Mouse (Mus musculus): ENCODE results near the gene Ehmt2. TPM values are rescaled to one million over a fixed set of nuclear protein-coding genes. Genes with fewer than 3 reads are reported as not detected.

The Ehmt2 gene
- polyA plus RNA-seq (2015; fragmentation: Illumina TruSeq; extraction: RNeasy Lipid Tissue Mini Kit (QIAGEN cat#74804); ENCODE audit: insufficient read depth, low replicate concordance), result 55.6 TPM

GRCm38 (mm10) chr17:34898160-34898586, at the start of gene Ehmt2, which contains the start of gene C2:
Gene Ehmt2 (plus strand): TSS chr17:34898469.
Gene C2 (minus strand): TSS chr17:34898265.

DNA sequence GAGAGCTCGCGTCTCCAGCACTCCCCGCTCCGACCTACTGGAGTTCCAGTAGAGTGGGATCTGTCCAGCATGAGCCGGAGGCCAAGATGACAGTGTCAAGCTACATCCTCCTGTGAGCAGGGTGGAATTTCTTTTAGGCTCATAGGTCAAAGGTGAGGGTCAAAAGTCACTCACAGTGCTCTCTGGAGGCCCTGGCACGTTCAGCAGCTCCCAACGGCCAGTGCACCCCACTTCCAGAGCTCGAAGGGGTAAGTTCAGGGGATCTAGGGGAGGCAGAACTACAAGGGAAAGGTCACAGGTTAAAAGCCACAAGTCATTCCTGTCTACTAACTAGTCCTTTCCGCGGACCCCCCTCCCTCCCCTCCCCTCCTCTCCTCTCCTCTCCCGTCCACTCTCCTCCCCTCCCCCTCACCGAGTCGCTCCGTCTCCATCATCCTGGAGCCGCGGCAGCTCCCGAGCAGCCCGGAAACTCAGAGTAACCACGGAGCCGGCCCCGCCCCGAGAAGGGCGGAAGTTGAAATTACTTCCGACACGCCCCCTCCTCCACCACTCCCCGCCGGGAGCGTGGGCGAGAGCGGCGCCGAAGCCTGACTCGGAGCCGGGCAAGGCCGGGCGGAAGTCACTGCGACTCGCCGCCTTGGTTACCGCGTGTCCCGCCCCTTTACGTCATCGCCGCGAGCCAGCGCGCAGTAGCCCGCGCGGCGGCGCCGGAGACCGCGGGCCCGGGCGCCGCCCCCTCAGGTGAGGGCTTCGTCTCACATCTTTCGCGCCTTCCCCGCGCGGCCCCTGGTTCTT, 48.4 kb upstream of the Ehmt2 start, which contains the start of the genes Skiv2l and Nelfe:
Gene Skiv2l, minus strand, starts transcription at position 489 of the 795 bp plus-strand sequence.
Gene Nelfe, plus strand, starts transcription at position 670 of the 795 bp plus-strand sequence.

GRCm38 (mm10) chr17:34862416-34863081, 35.7 kb upstream of the Ehmt2 start, which contains the start of gene Cfb:
Gene Cfb (minus strand): TSS chr17:34862518.

GRCm38 (mm10) chr17:34879336-34879879, 18.9 kb upstream of the Ehmt2 start, which contains the start of gene Zbtb12:
Gene Zbtb12 (plus strand): TSS chr17:34879483.

GRCm38 (mm10) chr17:34881683-34882310, 16.5 kb upstream of the Ehmt2 start, which contains the start of gene Gm20547:
Gene Gm20547 (minus strand): TSS chr17:34882042.

GRCm38 (mm10) chr17:34913930-34914665, 15.8 kb downstream of the Ehmt2 start, which contains the start of gene Slc44a4:
Gene Slc44a4 (plus strand): TSS chr17:34914466.

DNA sequence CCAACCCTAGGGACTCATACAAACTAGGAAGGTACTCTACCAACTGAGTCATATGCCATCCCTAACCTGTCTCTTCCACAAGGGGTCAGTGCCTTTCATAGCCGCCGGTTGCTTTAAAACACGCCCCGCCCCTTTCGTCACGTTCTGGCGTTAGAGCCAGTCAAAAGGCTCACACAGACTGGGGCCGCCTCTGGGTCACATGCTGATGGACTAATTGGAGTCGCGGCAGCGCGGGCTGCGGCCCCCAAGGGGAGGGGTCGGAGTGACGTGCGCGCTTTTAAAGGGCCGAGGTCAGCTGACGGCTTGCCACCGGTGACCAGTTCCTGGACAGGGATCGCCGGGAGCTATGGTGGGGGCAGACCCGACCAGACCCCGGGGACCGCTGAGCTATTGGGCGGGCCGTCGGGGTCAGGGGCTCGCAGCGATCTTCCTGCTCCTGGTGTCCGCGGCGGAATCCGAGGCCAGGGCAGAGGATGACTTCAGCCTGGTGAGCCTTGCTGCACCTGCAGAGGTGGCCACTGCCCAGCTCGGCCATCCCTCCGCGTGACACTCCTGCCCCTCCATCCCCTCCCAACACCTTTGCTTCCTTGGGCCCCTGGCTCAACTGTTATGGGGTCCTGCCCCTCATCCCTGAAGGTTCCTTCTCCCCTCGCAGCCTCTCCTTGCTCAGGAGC, 32.9 kb downstream of the Ehmt2 start, which contains the start of gene Neu1:
Gene Neu1, plus strand, starts transcription at position 193 of the 674 bp plus-strand sequence.

DNA sequence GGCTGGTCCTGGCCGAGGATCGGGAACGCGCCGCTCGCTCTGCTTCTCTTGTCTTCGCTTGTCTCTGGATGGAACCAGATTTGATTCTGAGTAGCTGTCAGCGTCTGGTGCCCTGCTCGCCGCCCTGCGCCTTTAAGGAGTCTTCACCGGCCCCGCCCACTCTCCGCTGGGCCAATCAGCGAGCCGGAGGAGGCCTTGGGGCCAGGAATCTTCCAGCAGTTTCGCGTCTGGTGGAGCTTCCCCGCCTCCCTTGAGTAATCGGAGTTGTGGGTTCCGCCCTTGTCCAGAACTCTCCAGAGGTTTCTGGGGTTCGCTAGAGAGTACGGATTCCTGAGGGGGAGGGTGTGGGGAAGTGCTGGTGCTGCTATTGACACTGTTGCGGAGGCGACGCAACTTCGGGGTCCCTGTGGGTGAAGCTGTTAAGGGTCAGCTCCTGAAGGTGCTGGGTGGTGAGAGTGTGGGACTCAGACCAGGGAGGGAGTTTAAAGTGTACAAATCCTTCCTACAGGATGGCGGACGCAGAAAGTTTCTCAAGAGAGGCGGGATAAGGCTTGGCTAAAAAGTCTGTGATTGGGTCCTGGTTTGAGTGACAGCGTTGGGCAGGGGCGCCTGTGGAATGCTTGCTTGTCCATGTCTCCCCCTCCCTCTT, 61.0 kb downstream of the Ehmt2 start, which contains the start of gene Hspa1b:
Gene Hspa1b, minus strand, starts transcription at position 109 of the 649 bp plus-strand sequence.

Other genes starting within 250 kb of the Ehmt2 start
- 5.1 TPM for gene Tnxb, start 227.9 kb upstream of the Ehmt2 start, polyA plus RNA-seq (2015; fragmentation: Illumina TruSeq; extraction: RNeasy Lipid Tissue Mini Kit (QIAGEN cat#74804); ENCODE audit: insufficient read depth, low replicate concordance)
- 87.9 TPM for gene C4b, start 154.6 kb upstream of the Ehmt2 start, polyA plus RNA-seq (2015; fragmentation: Illumina TruSeq; extraction: RNeasy Lipid Tissue Mini Kit (QIAGEN cat#74804); ENCODE audit: insufficient read depth, low replicate concordance)
- 1.4 TPM for gene Cyp21a1, start 93.9 kb upstream of the Ehmt2 start, polyA plus RNA-seq (2015; fragmentation: Illumina TruSeq; extraction: RNeasy Lipid Tissue Mini Kit (QIAGEN cat#74804); ENCODE audit: insufficient read depth, low replicate concordance)
- gene Stk19, start 61.5 kb upstream of the Ehmt2 start, polyA plus RNA-seq (2015; fragmentation: Illumina TruSeq; extraction: RNeasy Lipid Tissue Mini Kit (QIAGEN cat#74804); ENCODE audit: insufficient read depth, low replicate concordance), result 32.1 TPM
- gene Dxo, start 61.5 kb upstream of the Ehmt2 start, polyA plus RNA-seq (2015; fragmentation: Illumina TruSeq; extraction: RNeasy Lipid Tissue Mini Kit (QIAGEN cat#74804); ENCODE audit: insufficient read depth, low replicate concordance), result 22.4 TPM
- 31.3 TPM for gene Skiv2l, start 48.3 kb upstream of the Ehmt2 start, polyA plus RNA-seq (2015; fragmentation: Illumina TruSeq; extraction: RNeasy Lipid Tissue Mini Kit (QIAGEN cat#74804); ENCODE audit: insufficient read depth, low replicate concordance)
- gene Nelfe, start 48.1 kb upstream of the Ehmt2 start, polyA plus RNA-seq (2015; fragmentation: Illumina TruSeq; extraction: RNeasy Lipid Tissue Mini Kit (QIAGEN cat#74804); ENCODE audit: insufficient read depth, low replicate concordance), result 16.3 TPM
- gene Cfb, start 36.0 kb upstream of the Ehmt2 start, polyA plus RNA-seq (2015; fragmentation: Illumina TruSeq; extraction: RNeasy Lipid Tissue Mini Kit (QIAGEN cat#74804); ENCODE audit: insufficient read depth, low replicate concordance), result 101 TPM
- gene Zbtb12, start 19.0 kb upstream of the Ehmt2 start, polyA plus RNA-seq (2015; fragmentation: Illumina TruSeq; extraction: RNeasy Lipid Tissue Mini Kit (QIAGEN cat#74804); ENCODE audit: insufficient read depth, low replicate concordance), result 3.5 TPM
- not detected for gene Gm20547, start 16.4 kb upstream of the Ehmt2 start, polyA plus RNA-seq (2015; fragmentation: Illumina TruSeq; extraction: RNeasy Lipid Tissue Mini Kit (QIAGEN cat#74804); ENCODE audit: insufficient read depth, low replicate concordance)
- gene C2, start 204 bp upstream of the Ehmt2 start, polyA plus RNA-seq (2015; fragmentation: Illumina TruSeq; extraction: RNeasy Lipid Tissue Mini Kit (QIAGEN cat#74804); ENCODE audit: insufficient read depth, low replicate concordance), result 38.7 TPM
- not detected for gene Slc44a4, start 16.0 kb downstream of the Ehmt2 start, polyA plus RNA-seq (2015; fragmentation: Illumina TruSeq; extraction: RNeasy Lipid Tissue Mini Kit (QIAGEN cat#74804); ENCODE audit: insufficient read depth, low replicate concordance)
- gene Neu1, start 32.8 kb downstream of the Ehmt2 start, polyA plus RNA-seq (2015; fragmentation: Illumina TruSeq; extraction: RNeasy Lipid Tissue Mini Kit (QIAGEN cat#74804); ENCODE audit: insufficient read depth, low replicate concordance), result 21.7 TPM
- gene Hspa1b, start 60.8 kb downstream of the Ehmt2 start, polyA plus RNA-seq (2015; fragmentation: Illumina TruSeq; extraction: RNeasy Lipid Tissue Mini Kit (QIAGEN cat#74804); ENCODE audit: insufficient read depth, low replicate concordance), result 1.2 TPM
- gene Gm20481, start 71.4 kb downstream of the Ehmt2 start, polyA plus RNA-seq (2015; fragmentation: Illumina TruSeq; extraction: RNeasy Lipid Tissue Mini Kit (QIAGEN cat#74804); ENCODE audit: insufficient read depth, low replicate concordance), result not detected
- gene Hspa1a, start 73.7 kb downstream of the Ehmt2 start, polyA plus RNA-seq (2015; fragmentation: Illumina TruSeq; extraction: RNeasy Lipid Tissue Mini Kit (QIAGEN cat#74804); ENCODE audit: insufficient read depth, low replicate concordance), result 0.52 TPM
- gene Hspa1l, start 74.2 kb downstream of the Ehmt2 start, polyA plus RNA-seq (2015; fragmentation: Illumina TruSeq; extraction: RNeasy Lipid Tissue Mini Kit (QIAGEN cat#74804); ENCODE audit: insufficient read depth, low replicate concordance), result not detected
- gene Lsm2, start 83.4 kb downstream of the Ehmt2 start, polyA plus RNA-seq (2015; fragmentation: Illumina TruSeq; extraction: RNeasy Lipid Tissue Mini Kit (QIAGEN cat#74804); ENCODE audit: insufficient read depth, low replicate concordance), result 45.5 TPM
- gene Vars, start 102.5 kb downstream of the Ehmt2 start, polyA plus RNA-seq (2015; fragmentation: Illumina TruSeq; extraction: RNeasy Lipid Tissue Mini Kit (QIAGEN cat#74804); ENCODE audit: insufficient read depth, low replicate concordance), result 100 TPM
- gene Vwa7, start 118.1 kb downstream of the Ehmt2 start, polyA plus RNA-seq (2015; fragmentation: Illumina TruSeq; extraction: RNeasy Lipid Tissue Mini Kit (QIAGEN cat#74804); ENCODE audit: insufficient read depth, low replicate concordance), result 0.54 TPM
- gene Sapcd1, start 129.5 kb downstream of the Ehmt2 start, polyA plus RNA-seq (2015; fragmentation: Illumina TruSeq; extraction: RNeasy Lipid Tissue Mini Kit (QIAGEN cat#74804); ENCODE audit: insufficient read depth, low replicate concordance), result 2.6 TPM
- gene Msh5, start 148.3 kb downstream of the Ehmt2 start, polyA plus RNA-seq (2015; fragmentation: Illumina TruSeq; extraction: RNeasy Lipid Tissue Mini Kit (QIAGEN cat#74804); ENCODE audit: insufficient read depth, low replicate concordance), result 6.1 TPM
- gene Clic1, start 151.5 kb downstream of the Ehmt2 start, polyA plus RNA-seq (2015; fragmentation: Illumina TruSeq; extraction: RNeasy Lipid Tissue Mini Kit (QIAGEN cat#74804); ENCODE audit: insufficient read depth, low replicate concordance), result 228 TPM
- gene Ddah2, start 160.6 kb downstream of the Ehmt2 start, polyA plus RNA-seq (2015; fragmentation: Illumina TruSeq; extraction: RNeasy Lipid Tissue Mini Kit (QIAGEN cat#74804); ENCODE audit: insufficient read depth, low replicate concordance), result 3.2 TPM
- 0.26 TPM for gene Ly6g6c, start 166.9 kb downstream of the Ehmt2 start, polyA plus RNA-seq (2015; fragmentation: Illumina TruSeq; extraction: RNeasy Lipid Tissue Mini Kit (QIAGEN cat#74804); ENCODE audit: insufficient read depth, low replicate concordance)
- gene Mpig6b, start 167.7 kb downstream of the Ehmt2 start, polyA plus RNA-seq (2015; fragmentation: Illumina TruSeq; extraction: RNeasy Lipid Tissue Mini Kit (QIAGEN cat#74804); ENCODE audit: insufficient read depth, low replicate concordance), result 2.5 TPM
- not detected for gene Ly6g6e, start 178.4 kb downstream of the Ehmt2 start, polyA plus RNA-seq (2015; fragmentation: Illumina TruSeq; extraction: RNeasy Lipid Tissue Mini Kit (QIAGEN cat#74804); ENCODE audit: insufficient read depth, low replicate concordance)
- gene Ly6g6d, start 179.6 kb downstream of the Ehmt2 start, polyA plus RNA-seq (2015; fragmentation: Illumina TruSeq; extraction: RNeasy Lipid Tissue Mini Kit (QIAGEN cat#74804); ENCODE audit: insufficient read depth, low replicate concordance), result not detected
- gene Ly6g6f, start 187.1 kb downstream of the Ehmt2 start, polyA plus RNA-seq (2015; fragmentation: Illumina TruSeq; extraction: RNeasy Lipid Tissue Mini Kit (QIAGEN cat#74804); ENCODE audit: insufficient read depth, low replicate concordance), result 0.93 TPM
- 19.7 TPM for gene Abhd16a, start 190.8 kb downstream of the Ehmt2 start, polyA plus RNA-seq (2015; fragmentation: Illumina TruSeq; extraction: RNeasy Lipid Tissue Mini Kit (QIAGEN cat#74804); ENCODE audit: insufficient read depth, low replicate concordance)
- not detected for gene Ly6g5c, start 209.8 kb downstream of the Ehmt2 start, polyA plus RNA-seq (2015; fragmentation: Illumina TruSeq; extraction: RNeasy Lipid Tissue Mini Kit (QIAGEN cat#74804); ENCODE audit: insufficient read depth, low replicate concordance)
- 1.6 TPM for gene Ly6g5b, start 217.0 kb downstream of the Ehmt2 start, polyA plus RNA-seq (2015; fragmentation: Illumina TruSeq; extraction: RNeasy Lipid Tissue Mini Kit (QIAGEN cat#74804); ENCODE audit: insufficient read depth, low replicate concordance)
- gene Gpank1, start 223.0 kb downstream of the Ehmt2 start, polyA plus RNA-seq (2015; fragmentation: Illumina TruSeq; extraction: RNeasy Lipid Tissue Mini Kit (QIAGEN cat#74804); ENCODE audit: insufficient read depth, low replicate concordance), result 24.2 TPM
- 133 TPM for gene Csnk2b, start 223.6 kb downstream of the Ehmt2 start, polyA plus RNA-seq (2015; fragmentation: Illumina TruSeq; extraction: RNeasy Lipid Tissue Mini Kit (QIAGEN cat#74804); ENCODE audit: insufficient read depth, low replicate concordance)
- 15.5 TPM for gene D17H6S53E, start 227.9 kb downstream of the Ehmt2 start, polyA plus RNA-seq (2015; fragmentation: Illumina TruSeq; extraction: RNeasy Lipid Tissue Mini Kit (QIAGEN cat#74804); ENCODE audit: insufficient read depth, low replicate concordance)
- 0.33 TPM for gene Apom, start 233.6 kb downstream of the Ehmt2 start, polyA plus RNA-seq (2015; fragmentation: Illumina TruSeq; extraction: RNeasy Lipid Tissue Mini Kit (QIAGEN cat#74804); ENCODE audit: insufficient read depth, low replicate concordance)
- 69.9 TPM for gene Bag6, start 236.7 kb downstream of the Ehmt2 start, polyA plus RNA-seq (2015; fragmentation: Illumina TruSeq; extraction: RNeasy Lipid Tissue Mini Kit (QIAGEN cat#74804); ENCODE audit: insufficient read depth, low replicate concordance)

Measured in spleen, adult 10 weeks (tissue).